Mouse (Mus musculus): ENCODE data around the gene Klf2. TPM values are rescaled to one million over a fixed set of nuclear protein-coding genes. Genes with fewer than 3 reads are reported as not detected.

Gene Klf2
- polyA plus RNA-seq, 1 experiment from 2014 or later = 3.1 TPM

- Histone ChIP-seq H3K36me3 (ENCODE audit: inconsistent target) (peaks cover 19% of the 10 kb centered on the region), H3K4me3 (ENCODE audit: inconsistent target) (no peak overlapping the region), H3K79me2 (ENCODE audit: inconsistent target) (no peaks in the 10 kb centered on the region), H3K27ac (no peak overlapping the region)
- 18% methylated on average over 10 of the region's 11 CpGs for WGBS (ENCODE audit: missing documents)
Observed at GRCm38 (mm10) chr8:72354272-72354671, 35.4 kb downstream of the Klf2 start.

DNA sequence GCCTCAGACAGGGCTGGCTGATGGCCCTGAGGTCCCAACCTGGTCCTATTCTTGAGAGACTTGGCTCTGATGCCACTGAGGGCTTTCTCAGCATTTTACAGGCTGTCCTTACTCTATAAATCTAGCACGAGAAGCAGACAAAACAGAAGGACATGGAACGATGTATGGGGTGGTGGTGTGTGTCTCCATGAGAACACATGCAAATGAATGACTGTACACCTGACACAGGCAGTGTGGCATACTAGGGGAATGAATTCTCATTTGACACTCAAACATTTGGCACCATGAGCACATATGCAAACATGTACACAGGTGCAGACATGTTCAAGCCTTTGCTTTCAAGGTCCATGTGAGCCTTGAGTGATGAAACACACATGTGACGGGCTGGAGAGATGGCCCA, 37.8 kb downstream of the Klf2 start:
- Histone ChIP-seq H3K36me3 (ENCODE audit: inconsistent target) (peaks cover 22% of the 10 kb centered on the region), H3K4me3 (ENCODE audit: inconsistent target) (no peak overlapping the region), H3K27ac (no peak overlapping the region), H3K79me2 (ENCODE audit: inconsistent target) (no peaks in the 10 kb centered on the region)
- 89% methylated on average over 3 of the region's 3 CpGs for WGBS (ENCODE audit: missing documents)

DNA sequence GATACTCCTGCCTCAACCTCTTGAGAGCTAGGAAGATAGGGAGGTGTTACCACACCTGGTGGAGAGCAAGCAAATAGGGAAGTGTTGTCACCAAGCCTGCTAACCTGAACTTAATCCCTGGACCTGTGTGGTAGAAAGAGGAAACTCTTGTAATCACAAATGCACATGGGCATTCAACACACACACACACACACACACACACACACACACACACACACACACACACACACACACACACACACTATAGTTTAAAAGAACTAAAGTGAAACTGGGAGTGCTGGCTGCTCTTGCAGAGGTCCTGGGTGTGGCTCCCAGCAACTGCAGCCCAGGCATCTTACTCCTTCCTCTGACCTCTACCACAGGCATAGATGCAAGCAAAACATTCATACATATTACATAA, 41.3 kb downstream of the Klf2 start:
- no peak overlapping the region for H3K27ac ChIP-seq
- H3K79me2 ChIP-seq (ENCODE audit: inconsistent target) = no peaks in the 10 kb centered on the region
- H3K36me3 ChIP-seq (ENCODE audit: inconsistent target) = peaks cover 27% of the 10 kb centered on the region
- no peak overlapping the region for H3K4me3 ChIP-seq (ENCODE audit: inconsistent target)

DNA sequence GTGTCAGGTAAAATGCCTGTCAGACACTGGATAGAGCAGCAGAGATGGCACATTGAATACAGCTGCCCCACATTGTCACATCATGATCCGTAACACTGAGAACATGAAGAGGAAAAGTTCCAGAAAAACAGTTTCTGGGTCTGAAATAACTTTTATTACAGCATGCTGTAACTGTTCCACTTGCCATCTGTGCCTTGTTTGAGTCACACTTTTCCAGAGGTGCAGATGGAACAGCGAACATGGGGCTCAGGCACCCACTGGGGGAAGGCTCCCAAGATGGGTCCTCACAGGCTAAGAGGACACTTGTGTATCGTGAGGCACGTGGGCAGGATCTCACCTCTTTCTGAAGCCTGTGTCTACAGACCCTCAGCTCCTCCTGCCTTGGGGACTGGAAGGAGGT, 43.9 kb downstream of the Klf2 start:
- no peak overlapping the region for H3K27ac ChIP-seq
- WGBS (ENCODE audit: missing documents) = 94% methylated on average over 4 of the region's 4 CpGs
- H3K36me3 ChIP-seq (ENCODE audit: inconsistent target) = peaks cover 35% of the 10 kb centered on the region; the same call in 1 of the 2 replicates
- H3K4me3 ChIP-seq (ENCODE audit: inconsistent target) = no peak overlapping the region
- no peaks in the 10 kb centered on the region for H3K79me2 ChIP-seq (ENCODE audit: inconsistent target)

DNA sequence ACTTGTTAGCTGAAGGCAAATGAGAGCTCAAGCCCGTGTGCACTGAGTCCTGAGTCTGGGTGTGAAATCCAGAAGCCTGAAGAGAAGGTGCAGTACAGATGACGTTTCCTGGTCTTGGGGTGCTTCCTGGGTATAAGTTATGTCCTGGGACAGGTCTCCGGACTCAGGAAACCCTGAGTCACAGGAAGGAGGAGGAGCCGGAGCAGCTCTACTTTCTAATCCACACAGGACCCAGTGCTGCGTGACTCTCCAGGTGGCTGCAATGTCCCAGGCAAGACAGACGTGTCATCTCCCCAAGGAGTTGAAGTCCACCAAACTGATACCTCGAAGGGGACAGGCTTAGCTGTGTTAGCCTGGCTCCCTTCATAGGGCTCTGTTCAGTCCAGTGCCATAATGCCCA, 44.6 kb downstream of the Klf2 start:
- Histone ChIP-seq H3K79me2 (ENCODE audit: inconsistent target) (no peaks in the 10 kb centered on the region), H3K27ac (no peak overlapping the region), H3K36me3 (ENCODE audit: inconsistent target) (peaks cover 40% of the 10 kb centered on the region; the same call in 1 of the 2 replicates), H3K4me3 (ENCODE audit: inconsistent target) (no peak overlapping the region)
- WGBS (ENCODE audit: missing documents) = 77% methylated on average over 7 of the region's 7 CpGs

- no peak overlapping the region for H3K4me3 ChIP-seq (ENCODE audit: inconsistent target)
- no peak overlapping the region for H3K27ac ChIP-seq
- no peaks in the 10 kb centered on the region for H3K79me2 ChIP-seq (ENCODE audit: inconsistent target)
- WGBS (ENCODE audit: missing documents) = 94% methylated on average over 2 of the region's 2 CpGs
- H3K36me3 ChIP-seq (ENCODE audit: inconsistent target) = peaks cover 42% of the 10 kb centered on the region
Observed at GRCm38 (mm10) chr8:72365016-72365415, 46.2 kb downstream of the Klf2 start.

DNA sequence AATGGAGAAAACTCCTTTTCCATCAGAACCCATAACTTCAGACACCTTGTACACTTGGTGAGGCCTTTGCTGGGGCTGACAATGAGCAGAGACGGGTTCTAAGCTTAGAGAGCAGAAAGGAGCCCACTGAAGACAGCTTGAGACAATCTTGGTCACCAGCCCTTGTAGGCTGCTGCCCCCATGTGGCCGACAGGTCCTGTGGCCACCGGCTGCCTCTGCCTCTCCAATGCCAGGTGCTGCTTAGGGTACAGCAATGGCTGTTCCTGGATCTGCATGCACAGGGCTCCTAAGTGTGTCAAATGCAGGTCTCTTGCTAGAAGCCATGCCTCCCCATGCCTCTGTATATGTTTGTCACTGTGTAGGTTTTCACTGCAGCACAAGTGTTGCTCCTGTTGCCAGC, 47.0 kb downstream of the Klf2 start:
- peaks cover 49% of the 10 kb centered on the region for H3K36me3 ChIP-seq (ENCODE audit: inconsistent target)
- no peaks in the 10 kb centered on the region for H3K79me2 ChIP-seq (ENCODE audit: inconsistent target)
- no peak overlapping the region for H3K4me3 ChIP-seq (ENCODE audit: inconsistent target)
- WGBS (ENCODE audit: missing documents) = 8% methylated on average over 3 of the region's 3 CpGs
- no peak overlapping the region for H3K27ac ChIP-seq

- Histone ChIP-seq H3K4me3 (ENCODE audit: inconsistent target) (no peak overlapping the region), H3K27ac (no peak overlapping the region), H3K36me3 (ENCODE audit: inconsistent target) (peaks cover 54% of the 10 kb centered on the region), H3K79me2 (ENCODE audit: inconsistent target) (no peaks in the 10 kb centered on the region)
- 86% methylated on average over 2 of the region's 2 CpGs for WGBS (ENCODE audit: missing documents)
Observed at GRCm38 (mm10) chr8:72366435-72366834, 47.6 kb downstream of the Klf2 start.

Other genes with a start within 250 kb of the Klf2 start
- not detected in 3 replicates for gene Olfr373, start 235.9 kb upstream of the Klf2 start, polyA plus RNA-seq (2018)
- not detected in 3 replicates for gene Olfr374, start 212.0 kb upstream of the Klf2 start, polyA plus RNA-seq (2018)
- gene Tpm4, start 184.1 kb upstream of the Klf2 start, polyA plus RNA-seq (2018) = 152 to 252 TPM (median 227 TPM) in 3 replicates
- 103 to 457 TPM (median 106 TPM) in 3 replicates for gene Rab8a, start 157.8 kb upstream of the Klf2 start, polyA plus RNA-seq (2018)
- 0.14 to 0.27 TPM (median 0.20 TPM) in 3 replicates for gene Hsh2d, start 129.4 kb upstream of the Klf2 start, polyA plus RNA-seq (2018)
- gene Cib3, start 106.2 kb upstream of the Klf2 start, polyA plus RNA-seq (2018) = not detected in 3 replicates
- not detected in 3 replicates for gene Gm11034, start 105.4 kb upstream of the Klf2 start, polyA plus RNA-seq (2018)
- 53.0 to 65.8 TPM (median 59.4 TPM) in 3 replicates for gene Fam32a, start 99.3 kb upstream of the Klf2 start, polyA plus RNA-seq (2018)
- gene Ap1m1, start 79.0 kb upstream of the Klf2 start, polyA plus RNA-seq (2018) = 43.7 to 76.1 TPM (median 50.7 TPM) in 3 replicates
- gene Gm10282, start 13.8 kb upstream of the Klf2 start, polyA plus RNA-seq (2018) = 1.1 to 6.6 TPM (median 2.6 TPM) in 3 replicates
- 36.4 to 53.4 TPM (median 39.6 TPM) in 3 replicates for gene Eps15l1, start 102.4 kb downstream of the Klf2 start, polyA plus RNA-seq (2018)
- 0.50 to 0.60 TPM (median 0.58 TPM) in 3 replicates for gene Calr3, start 124.8 kb downstream of the Klf2 start, polyA plus RNA-seq (2018)
- 2.4 to 5.8 TPM (median 3.0 TPM) in 3 replicates for gene 1700030K09Rik, start 124.8 kb downstream of the Klf2 start, polyA plus RNA-seq (2018)
- gene Cherp, start 156.2 kb downstream of the Klf2 start, polyA plus RNA-seq (2018) = 41.2 to 67.1 TPM (median 44.9 TPM) in 3 replicates
- 31.9 to 35.0 TPM (median 32.6 TPM) in 3 replicates for gene Slc35e1, start 173.6 kb downstream of the Klf2 start, polyA plus RNA-seq (2018)
- gene Med26, start 229.2 kb downstream of the Klf2 start, polyA plus RNA-seq (2018) = 4.4 to 5.6 TPM (median 4.6 TPM) in 3 replicates